Mouse (Mus musculus) erythroblast, embryonic 14.5 days (primary cell): ENCODE measurements around the gene Chst11.

Source experiments
- GATA1 ChIP-seq: IDR thresholded peaks from 2 replicates; pipeline ENCODE4 v1.6.1; 2012; ENCODE audit warnings: low read length, inconsistent platforms, mixed read lengths
- TAL1 ChIP-seq: IDR thresholded peaks from 3 replicates; pipeline ENCODE4 v1.6.1; 2012; ENCODE audit warnings: low read length, inconsistent platforms, mixed read lengths

GRCm38 (mm10) chr10:83150587-83150986 is 165.3 kb downstream of the Chst11 start:
- TF ChIP-seq TAL1, result no peak
- no peak for TF ChIP-seq GATA1
